Mouse (Mus musculus) embryonic facial prominence, embryonic 14.5 days (tissue): ENCODE measurements at regions not wholly inside any gene's neighbourhood (a gene's known extent, or its start where the extent isn't known, plus 50 kb on each side); places are given as distances from the start of the nearest gene placed in this dataset.

ENCODE experiments used
- ATAC-seq: fragments of 200-750 bp; cut with Nextera tagmentation; 2 replicates; pipeline ENCODE4 v1.8.0; 2017; ENCODE audit warnings: low read depth, moderate number of reproducible peaks, moderate TSS enrichment
- DNase-seq: peaks from one replicate; pipeline ENCODE4 v3.0.0-alpha.2; 2015; ENCODE audit warnings: low spot score
- H3K27ac ChIP-seq: fragments of 300-500 bp; sonication (generic); replicated peaks from 2 replicates; pipeline ENCODE4 v1.5.1; 2014; ENCODE audit warnings: low read depth, mild to moderate bottlenecking, low read length, moderate library complexity
- H3K27me3 ChIP-seq: fragments of 300-500 bp; sonication (generic); replicated peaks from 2 replicates; pipeline ENCODE4 v1.6.1; 2014; ENCODE audit warnings: low read length; ENCODE audit not compliant: control insufficient read depth, insufficient read depth
- H3K36me3 ChIP-seq: fragments of 300-500 bp; sonication (generic); 2 replicates; pipeline ENCODE4 v1.6.1; 2014; ENCODE audit warnings: low read length, mixed read lengths; ENCODE audit not compliant: control insufficient read depth, insufficient read depth
- H3K4me1 ChIP-seq: fragments of 300-500 bp; sonication (generic); 2 replicates; pipeline ENCODE4 v1.6.1; 2014; ENCODE audit warnings: antibody characterized with exemption, low read length; ENCODE audit not compliant: control insufficient read depth, insufficient read depth
- H3K4me2 ChIP-seq: fragments of 300-500 bp; sonication (generic); 2 replicates; pipeline ENCODE4 v1.6.1; 2014; ENCODE audit warnings: low read depth, mild to moderate bottlenecking, low read length, moderate library complexity, mixed read lengths
- H3K4me3 ChIP-seq: fragments of 300-500 bp; sonication (generic); 2 replicates; pipeline ENCODE4 v1.5.1; 2014; ENCODE audit warnings: low read depth, mild to moderate bottlenecking, low read length
- H3K9ac ChIP-seq: fragments of 300-500 bp; sonication (generic); 2 replicates; pipeline ENCODE4 v1.6.1; 2014; ENCODE audit warnings: low read depth, mild to moderate bottlenecking, low read length, moderate library complexity, mixed read lengths
- H3K9me3 ChIP-seq: fragments of 300-500 bp; sonication (generic); 2 replicates; pipeline ENCODE4 v1.6.1; 2016; ENCODE audit warnings: low read length; ENCODE audit not compliant: control insufficient read depth
- WGBS: fragments of 180-500 bp; shearing (Covaris S2); extraction: QIAGEN DNeasy Blood & Tissue Kit; methylation state at CpG from one replicate; pipeline ENCODE4 v1.1.7; 2014; 5-methylcytosine and 5-hydroxymethylcytosine counted together

GRCm38 (mm10) chr15:52406156-52406885 lies 1478.4 kb upstream of the Gm7489 start:
- no peaks in the 10 kb centered on the region for H3K9me3 ChIP-seq
- H3K4me3 ChIP-seq = no peak overlapping the region
- WGBS = 66% methylated on average over 3 of the region's 3 CpGs
- H3K4me1 ChIP-seq = no peaks in the 10 kb centered on the region
- no peak overlapping the region for H3K4me2 ChIP-seq
- no peak overlapping the region for H3K27ac ChIP-seq
- no peak for DNase-seq
- no peak for ATAC-seq
- H3K9ac ChIP-seq = no peak overlapping the region
- H3K27me3 ChIP-seq = no peaks in the 10 kb centered on the region
- H3K36me3 ChIP-seq = no peaks in the 10 kb centered on the region

- DNase-seq (peak; percentile 81), ATAC-seq (peak; percentile 65; the same call in 1 of the 2 replicates)
- no peak overlapping the region for H3K9ac ChIP-seq
- H3K4me3 ChIP-seq = peak overlapping the region; percentile 8; the same call in 1 of the 2 replicates
- H3K9me3 ChIP-seq = no peaks in the 10 kb centered on the region
- no peaks in the 10 kb centered on the region for H3K36me3 ChIP-seq
- peak overlapping the region; percentile 55 for H3K27ac ChIP-seq
- H3K4me2 ChIP-seq = peak overlapping the region; percentile 47
- no peaks in the 10 kb centered on the region for H3K27me3 ChIP-seq
- WGBS = 30% methylated on average over 18 of the region's 18 CpGs
- peaks cover 13% of the 10 kb centered on the region for H3K4me1 ChIP-seq
These were observed 1471.6 kb upstream of the Gm7489 start for GRCm38 (mm10) chr15:52412869-52413771.

DNA sequence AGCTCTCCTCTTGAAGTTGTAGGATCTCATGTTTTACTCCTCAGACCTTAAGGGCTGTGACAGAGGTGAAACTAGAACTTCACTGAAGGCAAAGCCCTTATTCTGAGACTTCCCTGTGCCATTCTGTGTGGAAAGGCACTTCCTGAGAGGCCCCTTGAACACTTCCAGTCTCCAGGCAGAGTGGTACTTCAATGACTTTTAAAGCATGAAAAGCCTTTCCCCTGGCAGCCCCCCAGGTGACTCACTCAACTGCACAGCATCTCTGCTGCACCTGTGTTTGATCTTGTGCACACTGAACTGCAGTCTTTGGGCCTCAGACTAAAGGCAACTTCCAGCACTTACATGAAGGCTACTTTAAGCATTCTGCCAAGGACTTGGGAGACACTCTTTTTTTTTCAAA lies 1458.7 kb upstream of the Gm7489 start:
- Histone ChIP-seq H3K27ac (no peak overlapping the region), H3K27me3 (no peaks in the 10 kb centered on the region), H3K4me2 (no peak overlapping the region), H3K4me1 (no peaks in the 10 kb centered on the region), H3K4me3 (no peak overlapping the region), H3K9ac (no peak overlapping the region), H3K36me3 (no peaks in the 10 kb centered on the region), H3K9me3 (no peaks in the 10 kb centered on the region)
- no peak for DNase-seq
- no peak for ATAC-seq

DNA sequence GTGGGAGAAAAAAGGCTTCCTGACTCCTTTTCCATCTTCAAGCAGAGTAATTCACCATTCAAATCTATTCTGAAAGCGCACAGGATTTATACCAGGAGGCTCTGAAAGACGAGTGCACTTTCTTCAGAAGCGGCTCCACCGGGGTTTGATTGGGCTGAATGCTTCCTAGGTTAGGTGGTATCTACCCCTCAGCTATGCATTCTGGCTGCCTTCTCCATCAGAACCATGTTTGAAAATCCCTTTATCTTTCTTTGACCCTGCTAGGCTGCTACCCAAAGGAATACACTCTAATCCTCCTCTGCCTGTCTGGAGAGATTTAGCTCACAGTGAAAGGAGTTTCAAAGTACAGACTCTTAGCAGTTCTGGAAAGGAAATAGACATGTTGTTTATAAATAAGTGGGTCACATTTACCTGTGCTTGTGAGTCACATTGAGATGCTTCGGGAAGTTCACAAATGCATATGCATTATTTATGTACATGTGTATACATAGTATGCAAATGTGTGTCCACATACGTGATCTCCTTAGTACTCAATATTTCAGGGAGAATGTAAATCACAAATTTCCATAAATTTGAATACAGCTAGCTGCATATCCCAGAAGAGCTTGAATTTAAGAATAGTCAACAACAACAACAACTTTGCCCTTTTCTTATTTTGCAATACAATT lies 1454.1 kb upstream of the Gm7489 start:
- Histone ChIP-seq H3K4me2 (no peak overlapping the region), H3K9me3 (no peaks in the 10 kb centered on the region), H3K27ac (no peak overlapping the region), H3K4me3 (no peak overlapping the region), H3K9ac (no peak overlapping the region), H3K36me3 (no peaks in the 10 kb centered on the region), H3K4me1 (no peaks in the 10 kb centered on the region), H3K27me3 (no peaks in the 10 kb centered on the region)
- ATAC-seq (no peak), DNase-seq (no peak)
- WGBS = 73% methylated on average over 6 of the region's 6 CpGs

DNA sequence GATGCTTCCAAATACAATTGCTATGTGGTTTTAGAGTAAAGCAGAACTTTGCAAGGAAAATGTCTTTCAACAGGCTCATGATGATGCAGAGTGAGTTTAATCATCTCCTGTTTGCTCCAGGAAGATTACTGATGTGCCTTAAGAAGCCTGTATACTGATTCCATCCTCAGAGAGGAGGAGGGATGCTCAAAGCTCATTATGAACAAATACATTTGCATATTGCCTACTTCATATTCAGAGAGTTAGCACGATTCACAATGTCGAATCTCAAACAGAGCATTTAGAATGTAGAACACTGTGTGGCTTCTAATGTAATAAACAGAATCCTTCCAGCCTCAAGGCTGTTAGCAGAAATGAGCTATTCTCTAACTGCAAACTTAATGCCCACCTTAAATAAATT lies 1451.1 kb upstream of the Gm7489 start:
- whole genome bisulfite sequencing = 79% methylated on average over 2 of the region's 2 CpGs
- ATAC-seq = no peak

GRCm38 (mm10) chr15:52438403-52438802 lies 1446.3 kb upstream of the Gm7489 start:
- Histone ChIP-seq H3K4me3 (no peak overlapping the region), H3K36me3 (no peaks in the 10 kb centered on the region), H3K9ac (no peak overlapping the region), H3K4me2 (no peak overlapping the region), H3K4me1 (no peaks in the 10 kb centered on the region), H3K27ac (no peak overlapping the region), H3K9me3 (no peaks in the 10 kb centered on the region), H3K27me3 (no peaks in the 10 kb centered on the region)
- WGBS = 90% methylated on average over 1 of the region's 1 CpGs
- ATAC-seq (no peak), DNase-seq (no peak)

More for the DNA sequence above, 1451.1 kb upstream of the Gm7489 start:
- no peak overlapping the region for H3K4me2 ChIP-seq
- H3K4me3 ChIP-seq = no peak overlapping the region
- H3K4me1 ChIP-seq = no peaks in the 10 kb centered on the region
- no peaks in the 10 kb centered on the region for H3K27me3 ChIP-seq
- no peak overlapping the region for H3K9ac ChIP-seq
- H3K27ac ChIP-seq = no peak overlapping the region
- no peak for DNase-seq
- H3K36me3 ChIP-seq = no peaks in the 10 kb centered on the region
- no peaks in the 10 kb centered on the region for H3K9me3 ChIP-seq

DNA sequence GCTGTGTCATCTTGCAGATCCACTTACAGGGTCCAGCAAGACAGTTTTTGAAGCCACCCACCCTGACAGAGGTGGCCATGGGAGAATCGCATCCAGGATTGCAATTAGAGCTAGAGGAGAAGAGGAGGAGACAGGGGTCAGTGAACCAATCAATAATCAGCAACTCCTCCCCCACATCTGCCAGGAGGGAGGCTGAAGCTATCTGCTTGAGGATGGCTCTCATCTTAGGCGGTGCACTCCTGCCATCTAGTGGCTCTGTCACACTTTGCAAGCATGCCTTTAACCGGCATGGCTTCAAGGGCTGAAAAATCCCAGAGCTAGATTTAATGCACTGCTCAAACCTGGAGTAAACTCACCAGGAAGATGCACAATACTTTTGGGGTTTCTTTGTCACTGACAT lies 1425.9 kb upstream of the Gm7489 start:
- DNase-seq (peak; percentile 86), ATAC-seq (peak; percentile 86)
- no peak overlapping the region for H3K4me3 ChIP-seq
- H3K4me2 ChIP-seq = no peak overlapping the region
- no peak overlapping the region for H3K9ac ChIP-seq
- H3K36me3 ChIP-seq = no peaks in the 10 kb centered on the region
- H3K4me1 ChIP-seq = no peaks in the 10 kb centered on the region
- 0% methylated on average over 3 of the region's 3 CpGs for WGBS
- H3K9me3 ChIP-seq = no peaks in the 10 kb centered on the region
- no peak overlapping the region for H3K27ac ChIP-seq
- no peaks in the 10 kb centered on the region for H3K27me3 ChIP-seq

DNA sequence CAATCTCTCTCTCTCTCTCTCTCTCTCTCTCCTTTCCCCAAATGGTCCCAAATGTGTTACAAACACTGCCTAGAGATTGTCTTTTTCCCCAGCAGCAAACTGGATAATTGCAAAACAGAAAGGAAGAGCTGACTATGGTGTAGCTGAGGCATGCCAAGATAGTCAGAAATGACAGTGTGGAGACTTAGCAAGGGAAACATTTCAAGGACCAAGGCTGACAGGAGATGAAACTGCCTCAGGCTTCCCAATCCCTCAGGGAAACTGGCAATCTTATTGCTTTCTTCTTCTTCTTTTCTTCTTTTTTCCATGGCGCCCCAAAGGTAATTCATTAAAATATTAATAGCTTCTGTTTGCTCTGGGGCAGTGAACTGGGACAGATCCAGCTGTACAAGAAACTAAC lies 1425.4 kb upstream of the Gm7489 start:
- Histone ChIP-seq H3K4me1 (no peaks in the 10 kb centered on the region), H3K9ac (no peak overlapping the region), H3K27me3 (no peaks in the 10 kb centered on the region), H3K4me3 (no peak overlapping the region), H3K9me3 (no peaks in the 10 kb centered on the region), H3K36me3 (no peaks in the 10 kb centered on the region), H3K27ac (no peak overlapping the region), H3K4me2 (no peak overlapping the region)
- 62% methylated on average over 1 of the region's 1 CpGs for WGBS
- ATAC-seq (no peak), DNase-seq (no peak)
